Mouse (Mus musculus) small intestine, adult 2 months (tissue): ENCODE measurements at regions not wholly inside any gene's neighbourhood (a gene's known extent, or its start where the extent isn't known, plus 50 kb on each side); places are given as distances from the start of the nearest gene placed in this dataset.

Experiments used
- H3K27ac ChIP-seq: fragments of 200-500 bp; 2 replicates; pipeline ENCODE4 v1.5.1; 2012; ENCODE audit warnings: low read depth, low read length, control low read depth, inconsistent platforms; ENCODE audit not compliant: insufficient read depth
- H3K27me3 ChIP-seq: fragments of 200-500 bp; 2 replicates; pipeline ENCODE4 v1.6.1; 2012; ENCODE audit warnings: mild to moderate bottlenecking, moderate library complexity, low read length, inconsistent platforms; ENCODE audit not compliant: control insufficient read depth, insufficient read depth
- H3K36me3 ChIP-seq: fragments of 200-500 bp; 2 replicates; pipeline ENCODE4 v1.6.1; 2012; ENCODE audit warnings: mild to moderate bottlenecking, low read length, control low read depth, inconsistent platforms; ENCODE audit not compliant: control insufficient read depth, insufficient read depth
- H3K4me1 ChIP-seq: fragments of 200-500 bp; 2 replicates; pipeline ENCODE4 v1.6.1; 2012; ENCODE audit warnings: low read length, inconsistent platforms, mixed read lengths; ENCODE audit not compliant: control insufficient read depth, insufficient read depth, insufficient read length
- H3K4me3 ChIP-seq: fragments of 200-500 bp; 2 replicates; pipeline ENCODE4 v1.5.1; 2012; ENCODE audit warnings: low read depth, mild to moderate bottlenecking, control low read depth, inconsistent platforms, low read length, moderate library complexity
- CTCF ChIP-seq: fragments of 200-500 bp; IDR thresholded peaks from 2 replicates; pipeline ENCODE4 v1.5.1; 2012; ENCODE audit warnings: low read depth, mild to moderate bottlenecking, control low read depth, inconsistent platforms, low read length, moderate library complexity, mixed read lengths; ENCODE audit not compliant: insufficient replicate concordance, insufficient read length; ENCODE audit errors: extremely low read depth
- POLR2A ChIP-seq: fragments of 200-500 bp; IDR thresholded peaks from 2 replicates; pipeline ENCODE4 v1.6.1; 2012; ENCODE audit warnings: low read depth, mild to moderate bottlenecking, control low read depth, inconsistent platforms, low read length, moderate library complexity
- WGBS: fragments of 180-500 bp; shearing (Covaris S2); methylation state at CpG from one replicate; pipeline ENCODE4 v1.1.7; 2018; 5-methylcytosine and 5-hydroxymethylcytosine counted together

- no peaks in the 10 kb centered on the region for H3K36me3 ChIP-seq
- 39% methylated on average over 2 of the region's 2 CpGs for WGBS
- TF ChIP-seq CTCF (no peak), POLR2A (no peak)
- no peaks in the 10 kb centered on the region for H3K27me3 ChIP-seq
- H3K4me3 ChIP-seq, result no peak overlapping the region
- H3K27ac ChIP-seq, result peak overlapping the region; percentile 55; the same call in 1 of the 2 replicates
- H3K4me1 ChIP-seq, result no peaks in the 10 kb centered on the region
These were observed 911.9 kb downstream of the Speer2 start for GRCm38 (mm10) chr16:68951508-68952236.

GRCm38 (mm10) chr16:68910821-68911220 is 952.7 kb downstream of the Speer2 start:
- 78% methylated on average over 2 of the region's 2 CpGs for WGBS
- no peak overlapping the region for H3K27ac ChIP-seq
- H3K27me3 ChIP-seq, result no peaks in the 10 kb centered on the region
- H3K4me3 ChIP-seq, result no peak overlapping the region
- TF ChIP-seq CTCF, result no peak
- TF ChIP-seq POLR2A, result no peak
- no peaks in the 10 kb centered on the region for H3K36me3 ChIP-seq
- H3K4me1 ChIP-seq, result no peaks in the 10 kb centered on the region

DNA sequence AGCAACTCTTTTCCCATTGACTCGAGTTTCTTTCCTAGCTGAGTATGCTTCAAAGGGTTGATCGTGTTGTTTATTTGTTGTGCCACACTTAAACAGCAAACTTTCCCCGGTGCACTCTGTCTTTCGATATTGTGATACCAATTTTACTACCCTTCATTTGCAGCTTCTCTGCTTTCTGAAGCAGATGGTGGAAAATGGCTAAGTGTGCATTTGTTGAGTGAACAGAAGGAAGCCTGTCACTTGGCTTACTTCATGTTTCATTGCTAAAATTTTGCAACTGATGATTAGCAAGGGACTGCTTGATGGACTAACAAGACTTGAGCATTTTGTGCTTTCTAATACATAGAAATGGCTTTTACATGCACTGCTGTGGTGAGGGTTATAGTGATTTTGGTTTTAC is 965.4 kb downstream of the Speer2 start:
- TF ChIP-seq CTCF (no peak), POLR2A (no peak)
- Histone ChIP-seq H3K4me1 (no peaks in the 10 kb centered on the region), H3K4me3 (no peak overlapping the region), H3K27me3 (no peaks in the 10 kb centered on the region), H3K36me3 (no peaks in the 10 kb centered on the region), H3K27ac (no peak overlapping the region)
- 81% methylated on average over 4 of the region's 4 CpGs for WGBS

GRCm38 (mm10) chr16:68848733-68849132 is 1014.8 kb downstream of the Speer2 start:
- H3K4me3 ChIP-seq, result no peak overlapping the region
- no peak overlapping the region for H3K27ac ChIP-seq
- TF ChIP-seq CTCF (no peak), POLR2A (no peak)
- H3K4me1 ChIP-seq, result no peaks in the 10 kb centered on the region
- WGBS, result 53% methylated on average over 3 of the region's 3 CpGs
- H3K36me3 ChIP-seq, result no peaks in the 10 kb centered on the region
- H3K27me3 ChIP-seq, result no peaks in the 10 kb centered on the region
